Mouse (Mus musculus) E14TG2a.4 (cell line): Measurements from ENCODE around the gene Gnl1.

Experiments
- CTCF ChIP-seq: conservative IDR thresholded peaks from 2 replicates; pipeline ENCODE4 v1.5.1; 2014; ENCODE audit warnings: low read length
- NANOG ChIP-seq: IDR thresholded peaks from 2 replicates; pipeline ENCODE4 v1.6.1; 2014; ENCODE audit warnings: borderline replicate concordance, low read length, mixed read lengths
- POU5F1 ChIP-seq: IDR thresholded peaks from 2 replicates; pipeline ENCODE4 v1.6.1; 2014; ENCODE audit warnings: low read length, borderline replicate concordance

GRCm38 (mm10) chr17:35967621-35968020, 12.0 kb upstream of the Gnl1 start:
- no peak for TF ChIP-seq CTCF
- TF ChIP-seq POU5F1, result no peak
- TF ChIP-seq NANOG, result no peak
